Comparison of ENCODE assay signal across 1 mouse cellular context in the genomic region with DNA sequence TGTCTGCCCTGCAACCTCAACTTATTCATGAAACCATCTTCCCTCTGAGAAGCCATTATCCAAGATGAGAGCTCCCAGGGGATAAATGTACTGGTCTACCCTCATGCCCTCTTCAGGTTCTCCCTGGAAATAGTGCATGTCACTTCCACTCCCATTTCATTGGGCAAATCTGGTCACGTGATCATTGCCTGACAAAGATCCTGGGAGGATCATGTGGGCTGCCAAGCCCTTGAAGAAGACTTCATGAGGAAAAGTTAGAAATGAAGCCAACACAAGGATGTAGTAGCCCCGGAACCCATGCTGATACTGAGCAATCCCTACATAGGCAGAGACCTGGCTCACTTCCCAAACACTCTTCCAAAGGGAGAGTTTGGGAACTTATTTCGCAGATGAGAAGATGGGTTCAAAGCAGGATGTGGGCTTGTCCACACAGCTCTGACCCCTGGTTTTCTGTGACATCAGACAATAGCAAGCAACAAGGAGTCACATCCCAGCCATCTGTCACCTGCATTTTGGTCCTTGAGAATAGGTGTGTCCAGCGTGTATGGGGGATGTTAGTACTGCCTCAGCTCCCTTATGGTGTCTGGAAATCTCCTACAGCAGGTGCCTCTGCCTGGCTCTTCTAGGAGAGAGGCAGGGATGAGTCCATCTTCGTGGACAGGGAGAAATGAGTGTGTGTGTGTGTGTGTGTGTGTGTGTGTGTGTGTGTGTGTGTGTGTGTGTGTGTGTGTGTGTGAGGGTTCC.
A peak's percentile ranks its signal among the peaks of the same experiment; 100 is the strongest.
TF ChIP-seq lines count a peak whose summit lies in the region.

No protein-coding gene starts in this region.

TF ChIP-seq in myocyte, 11 proteins besides CTCF, POLR2A, EP300 and RAD21:
- TF ChIP-seq REST (IDR thresholded peaks at IDR 0.05; ENCODE audit: insufficient read depth, insufficient read length): no peak
- TF ChIP-seq MYOG (IDR thresholded peaks at IDR 0.05; ENCODE audit: control insufficient read depth in 1 of 3, insufficient read depth in 1 of 3, insufficient read length in 2 of 3, low read depth in 2 of 3): no peak
- peak; percentile 74 for TF ChIP-seq USF1 (IDR thresholded peaks at IDR 0.05; ENCODE audit: low read depth)
TF ChIP-seq in myocyte: peak in this region for 1.
